Mouse (Mus musculus) urinary bladder, adult 18-20 months (tissue): ENCODE results near the gene Ppp6r2.
A peak's percentile ranks its signal among the peaks of the same experiment; 100 is the strongest.

ENCODE experiments used
- DNase-seq, 2 experiments: peaks; one replicate each; pipeline ENCODE4 v3.0.0; 2022; ENCODE audit warnings: low spot score in 2 of 2, mixed read lengths in 2 of 2

The Ppp6r2 gene

DNA sequence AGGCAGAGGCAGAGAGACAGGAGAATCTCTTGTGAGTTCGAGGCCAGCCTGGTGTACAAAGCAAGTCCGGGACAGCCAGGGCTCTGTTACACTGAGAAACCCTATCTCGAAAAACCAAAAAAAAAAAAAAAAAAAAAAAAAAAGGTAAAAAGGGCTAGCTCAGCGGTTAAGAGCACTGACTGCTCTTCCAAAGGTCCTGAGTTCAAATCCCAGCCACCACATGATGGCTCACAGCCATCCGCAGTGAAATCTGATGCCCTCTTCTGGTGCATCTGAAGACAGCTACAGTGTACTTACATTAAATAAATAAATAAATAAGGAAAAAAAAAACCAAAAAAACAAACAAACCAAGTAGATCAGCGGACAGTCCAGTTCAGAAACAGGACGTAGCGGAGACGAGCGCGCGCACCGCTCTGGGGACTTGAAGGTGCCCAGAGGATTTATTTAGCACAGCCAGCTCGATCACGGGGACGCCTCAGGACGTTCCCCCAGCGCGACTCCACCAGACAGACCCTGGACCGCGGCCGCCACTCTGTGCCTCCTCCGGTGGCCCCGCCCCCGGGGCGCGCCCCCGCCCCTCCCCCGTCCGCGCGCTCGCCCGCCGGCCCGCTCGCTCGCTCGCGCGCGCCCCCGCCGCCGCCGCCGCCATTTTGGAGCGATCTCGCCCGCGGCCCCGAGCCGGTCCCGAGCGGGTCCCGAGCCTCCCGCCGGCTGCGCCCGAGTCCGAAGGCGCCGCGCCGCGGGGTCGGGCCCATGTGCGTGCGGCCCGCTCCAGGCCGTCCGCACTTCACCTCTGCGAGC lies at the start of gene Ppp6r2:
TSS of gene Ppp6r2 (plus strand) at position 639 of the 801 bp plus-strand sequence.
- DNase-seq = peak; percentile 53 to 57

DNA sequence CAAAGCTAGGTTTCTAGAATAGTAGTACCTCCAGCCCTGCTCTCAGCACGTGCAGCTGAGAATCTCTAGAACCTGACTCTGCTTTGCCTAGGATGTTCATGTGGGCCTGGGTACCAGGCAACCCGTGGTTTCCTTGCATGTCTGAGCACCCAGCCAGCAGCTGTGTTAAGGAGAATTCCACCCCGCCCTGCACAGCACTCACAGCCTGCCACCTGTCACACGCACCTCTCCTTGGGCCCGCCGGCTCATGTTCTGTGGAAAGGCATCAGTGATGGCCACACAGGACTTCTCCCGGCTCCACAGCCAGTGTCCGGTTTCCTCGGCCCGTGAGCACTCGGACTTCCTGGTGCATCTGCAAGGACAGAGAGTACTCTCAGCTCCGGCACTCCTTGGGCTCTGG lies 45.9 kb upstream of the Ppp6r2 start:
- DNase-seq = no peak

- DNase-seq = no peak
These were observed 42.4 kb upstream of the Ppp6r2 start for GRCm38 (mm10) chr15:89168922-89169321.

DNA sequence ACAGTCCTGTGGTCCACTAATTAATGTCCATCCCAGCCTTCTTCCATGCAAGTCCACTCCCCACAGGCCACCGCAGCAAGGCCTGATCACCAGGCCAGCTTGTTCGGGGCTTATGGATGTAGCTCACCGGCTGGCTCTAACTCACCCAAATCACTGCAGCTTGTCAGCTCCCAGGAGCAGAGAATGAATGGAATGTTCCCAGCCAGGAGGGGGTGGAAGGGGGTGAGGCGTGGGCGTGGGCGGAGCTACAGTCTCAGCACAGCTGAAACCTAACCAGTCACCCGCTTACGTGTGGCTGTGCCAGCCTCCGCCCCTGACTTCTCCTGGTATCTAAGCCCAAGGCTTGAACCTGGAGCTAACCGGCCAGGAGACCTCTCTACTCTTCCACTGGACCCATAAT lies 41.9 kb upstream of the Ppp6r2 start:
- DNase-seq = peak; percentile 60 to 83

DNA sequence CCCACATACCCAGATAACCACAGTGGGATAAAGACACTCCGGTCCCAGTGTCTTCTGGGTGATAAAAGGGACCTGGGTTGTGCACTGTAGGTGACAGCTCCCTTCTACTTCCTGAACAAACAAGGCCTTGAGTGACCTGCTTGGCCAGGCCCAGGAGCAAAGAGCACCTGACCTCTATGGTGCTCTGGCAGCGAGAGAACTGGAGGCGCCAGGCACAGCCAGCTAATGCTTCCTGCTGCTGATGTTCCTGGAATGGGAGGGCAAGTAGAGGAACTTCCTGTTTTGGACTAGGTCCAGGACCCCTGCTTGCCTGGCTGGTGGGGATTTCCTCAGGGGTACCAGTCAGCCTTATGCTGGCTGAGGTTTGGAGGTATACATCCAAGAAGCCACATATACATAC lies 41.3 kb upstream of the Ppp6r2 start:
- no peak for DNase-seq

DNA sequence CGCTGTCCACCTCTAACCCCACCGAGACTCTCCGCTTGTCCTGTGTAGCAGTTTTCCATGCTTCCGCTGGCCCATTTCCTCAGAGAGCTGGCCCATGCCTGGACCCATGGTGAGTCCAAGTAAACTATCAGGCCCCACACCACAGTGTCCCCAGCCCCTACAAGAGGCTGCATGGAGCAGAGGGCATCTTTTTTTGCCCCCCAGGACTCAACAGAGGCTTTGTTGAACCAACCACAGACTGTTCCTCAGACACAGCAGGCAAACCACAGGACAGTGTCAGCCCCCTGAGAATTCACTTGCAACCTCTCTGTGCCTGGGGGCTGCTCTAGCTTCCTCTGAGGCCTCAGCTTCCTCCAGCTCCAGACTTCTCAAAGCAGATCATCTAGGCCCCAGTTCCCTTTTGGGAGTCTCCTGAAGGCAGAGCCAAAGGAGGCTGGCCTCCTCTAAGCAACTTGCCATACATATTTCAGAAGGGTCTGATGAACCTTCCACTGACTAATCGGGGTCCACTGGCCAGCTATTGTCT lies 39.8 kb upstream of the Ppp6r2 start:
- DNase-seq = no peak

- no peak for DNase-seq
These were observed 38.9 kb upstream of the Ppp6r2 start for GRCm38 (mm10) chr15:89172276-89172935.

GRCm38 (mm10) chr15:89173024-89173905 lies 38.1 kb upstream of the Ppp6r2 start:
- no peak for DNase-seq

DNA sequence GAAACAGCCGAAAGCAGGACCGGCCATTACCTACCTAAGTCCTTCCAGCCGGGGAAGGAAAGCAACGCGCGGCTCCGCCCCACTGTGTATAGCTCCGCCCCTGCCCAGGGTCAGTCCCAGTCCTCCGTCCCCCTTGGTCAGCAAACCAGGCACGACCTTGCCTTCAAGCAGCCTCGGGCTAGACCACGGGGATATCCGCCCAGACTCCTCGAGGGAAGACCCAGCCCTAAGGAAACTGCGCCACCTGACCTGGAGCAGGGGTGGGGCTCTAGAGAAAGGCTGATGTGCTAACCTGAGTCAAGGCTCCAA lies 37.5 kb upstream of the Ppp6r2 start:
- DNase-seq = peak in 1 of 2 experiments; percentile 74

DNA sequence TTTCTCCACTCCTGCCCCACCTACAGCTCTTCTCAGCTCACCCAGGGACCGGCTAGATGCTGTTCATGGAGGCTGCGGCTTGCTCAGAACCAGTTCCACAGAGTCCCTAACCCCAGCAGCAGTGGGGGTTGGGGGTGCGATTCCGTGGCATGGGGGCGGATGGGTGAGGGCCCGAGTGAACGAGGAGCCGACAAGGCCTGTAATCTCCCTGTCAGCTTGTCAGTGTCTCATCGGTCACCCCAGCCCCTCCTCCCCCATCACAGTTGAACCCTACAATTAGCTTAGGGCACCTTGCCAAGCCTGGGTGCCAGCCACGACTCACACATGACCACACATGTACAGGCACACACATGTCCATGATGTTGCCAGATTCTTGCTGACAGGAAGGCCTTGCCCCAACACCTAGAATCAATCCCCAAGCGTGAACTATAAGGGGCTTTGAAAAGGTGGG lies 36.4 kb upstream of the Ppp6r2 start:
- no peak for DNase-seq

DNA sequence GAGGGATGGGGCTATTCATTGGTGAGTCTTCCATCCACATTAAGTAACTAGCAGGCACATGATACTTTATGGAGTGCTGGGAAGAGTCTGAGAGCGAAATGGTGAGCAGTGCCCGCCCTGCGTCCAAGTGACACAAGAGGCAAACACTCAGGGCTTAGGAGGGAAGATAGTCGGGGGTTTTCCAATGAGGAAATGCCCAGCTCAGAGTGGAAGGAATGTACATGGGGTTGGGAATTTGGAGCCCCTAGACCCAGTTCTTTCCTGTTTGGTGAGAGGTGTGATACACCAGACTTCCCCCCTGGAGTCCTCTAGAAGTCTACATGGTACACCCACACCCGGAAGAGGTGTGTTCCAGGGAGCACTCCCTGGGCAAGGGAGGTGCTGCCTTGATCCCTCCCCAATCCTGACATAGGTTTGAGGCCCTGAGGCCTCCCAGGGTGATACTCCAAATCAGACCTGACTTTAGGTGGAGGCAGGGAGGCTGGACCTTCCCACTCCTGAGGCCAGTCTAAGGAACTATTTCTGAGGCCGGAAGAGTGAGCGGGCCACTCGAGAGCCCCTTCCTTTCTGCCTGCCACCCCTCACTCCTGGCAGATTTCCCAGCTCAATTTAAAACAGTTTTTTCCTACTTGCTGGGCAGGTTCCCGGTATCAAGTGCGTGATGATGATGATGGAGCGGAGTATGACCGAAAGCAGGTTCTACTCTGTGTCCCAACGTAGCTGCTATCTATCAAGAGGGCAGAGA lies 35.8 kb upstream of the Ppp6r2 start:
- no peak for DNase-seq

DNA sequence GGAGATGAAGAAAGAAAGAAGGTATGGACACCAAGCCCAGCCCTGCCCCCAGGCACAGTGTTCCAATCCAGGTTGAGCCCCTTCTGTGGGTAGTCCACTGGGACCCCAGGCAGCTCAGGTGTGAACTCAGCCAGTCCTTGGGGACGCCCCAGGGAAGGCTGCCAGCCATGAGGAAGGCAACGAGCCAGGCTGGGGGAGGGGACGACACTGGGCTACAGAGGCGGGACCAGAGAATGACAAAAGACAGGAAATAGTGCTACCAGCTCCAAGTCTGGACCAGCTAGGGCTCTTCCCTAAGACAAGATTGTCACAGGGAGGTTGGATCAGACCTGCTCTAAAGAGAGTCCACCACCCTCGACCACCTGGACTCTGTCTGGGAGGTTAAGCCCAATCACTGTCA lies 34.2 kb upstream of the Ppp6r2 start:
- DNase-seq = peak; percentile 79 to 89

DNA sequence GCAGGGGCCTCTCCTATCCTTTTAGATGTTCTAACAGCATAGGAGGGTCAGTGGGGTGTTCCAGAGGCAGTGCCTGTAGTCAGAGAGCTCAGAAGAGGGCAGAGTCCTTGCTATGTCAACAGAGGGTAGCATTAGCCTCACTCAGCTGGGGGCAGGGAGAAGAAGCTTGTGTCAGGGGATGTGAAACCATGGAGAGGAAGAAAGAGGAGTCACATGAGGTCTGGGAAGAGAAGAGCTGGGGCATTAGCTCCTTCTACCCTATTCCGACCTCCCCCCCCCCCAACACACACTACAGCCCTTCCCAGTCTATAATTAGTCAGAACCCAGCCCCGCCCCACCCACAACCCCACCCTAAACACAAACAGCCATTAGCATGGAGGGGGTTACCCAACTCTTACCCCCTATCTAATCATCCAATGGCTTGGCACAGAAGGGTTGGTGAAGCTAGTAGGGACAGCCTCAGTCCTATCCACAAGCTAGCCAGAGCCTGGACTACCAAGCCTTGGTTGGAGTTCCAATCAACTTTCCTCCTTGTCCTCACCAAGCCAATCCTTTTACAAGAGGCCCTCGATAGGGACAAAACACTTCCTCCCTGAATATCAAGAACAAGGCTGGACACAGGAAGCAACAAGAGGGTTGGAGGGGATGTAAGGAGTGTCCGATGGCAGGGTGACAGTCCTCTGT lies 33.6 kb upstream of the Ppp6r2 start:
- DNase-seq = no peak

- no peak for DNase-seq
These were observed 33.0 kb upstream of the Ppp6r2 start for GRCm38 (mm10) chr15:89178260-89178860.

DNA sequence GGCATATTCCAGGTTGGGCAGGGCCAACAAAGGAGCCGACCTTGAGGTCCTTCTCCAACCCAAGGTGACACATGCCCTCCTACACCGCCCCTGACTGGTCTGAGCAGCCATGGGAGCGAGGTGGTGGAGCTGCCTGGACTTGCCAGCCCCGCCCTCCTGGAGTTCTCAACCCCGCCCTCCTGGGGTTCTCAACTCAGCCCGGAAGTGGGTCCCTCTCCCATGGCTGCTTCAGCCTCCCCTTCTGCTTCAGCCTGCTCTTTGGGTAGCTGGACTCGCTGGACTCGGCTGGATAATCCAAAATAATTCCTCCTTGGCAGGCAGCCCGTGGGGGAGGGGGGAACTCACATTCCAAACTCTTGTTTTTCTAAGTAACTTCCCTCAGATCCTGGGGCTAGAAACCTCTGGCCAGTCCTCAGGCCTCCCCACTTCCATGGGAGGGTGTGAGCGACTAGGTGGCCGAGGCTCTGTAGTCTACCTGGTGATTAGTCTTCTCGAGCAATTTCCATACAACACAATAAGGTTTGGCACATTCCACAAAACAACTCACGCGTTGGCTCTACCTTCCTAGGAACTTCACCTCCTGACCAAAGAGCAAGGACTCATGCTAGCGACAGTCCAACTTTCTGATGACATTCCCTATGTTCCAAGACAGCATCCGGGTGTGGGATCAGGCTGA lies 32.3 kb upstream of the Ppp6r2 start:
- DNase-seq = peak; percentile 81 to 83

- DNase-seq = no peak
These were observed 31.8 kb upstream of the Ppp6r2 start for GRCm38 (mm10) chr15:89179630-89179964.

DNA sequence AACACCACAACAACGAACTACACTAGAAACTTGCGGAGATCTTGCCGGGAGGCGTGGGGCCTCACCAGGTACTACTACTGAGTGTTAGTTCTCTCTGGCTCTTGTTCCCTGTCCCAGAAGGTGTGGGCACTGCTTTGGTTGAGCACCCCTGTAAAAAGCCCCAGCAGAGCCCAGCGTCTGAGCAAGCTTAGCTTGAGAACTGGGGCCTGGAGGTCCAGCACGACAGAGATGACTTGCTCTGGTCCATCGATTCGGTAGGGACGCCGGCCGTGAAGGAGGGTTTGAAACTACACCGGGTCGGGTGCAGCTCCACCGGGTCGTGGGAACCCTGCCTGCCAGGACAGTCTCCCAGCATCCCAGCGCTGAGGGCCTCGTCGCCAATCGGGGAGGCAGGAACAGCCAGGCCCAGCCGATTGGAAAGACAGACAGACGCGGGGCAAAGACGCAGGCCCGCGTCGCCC lies 31.2 kb upstream of the Ppp6r2 start:
- peak in 1 of 2 experiments; percentile 59 for DNase-seq

- DNase-seq = peak; percentile 76 to 88
These were observed 30.7 kb upstream of the Ppp6r2 start, which contains the start of gene Plxnb2 for GRCm38 (mm10) chr15:89180571-89181229. Gene Plxnb2 (minus strand): TSS chr15:89180788.
